Mouse (Mus musculus) liver, adult 2 months (tissue): ENCODE measurements at regions not wholly inside any gene's neighbourhood (a gene's known extent, or its start where the extent isn't known, plus 50 kb on each side); places are given as distances from the start of the nearest gene placed in this dataset.

ENCODE experiments used
- CTCF ChIP-seq: fragments of 200-500 bp; IDR thresholded peaks from 2 replicates; pipeline ENCODE4 v1.5.1; 2011; ENCODE audit warnings: low read depth, low read length, control low read depth
- POLR2A ChIP-seq: fragments of 200-500 bp; IDR thresholded peaks from 2 replicates; pipeline ENCODE4 v1.6.1; 2011; ENCODE audit warnings: low read length, control low read depth; ENCODE audit not compliant: insufficient read depth; ENCODE audit errors: extremely low read depth

- TF ChIP-seq CTCF (no peak), POLR2A (no peak)
Observed at GRCm38 (mm10) chr2:30720291-30720690, 83.2 kb downstream of the 1700001O22Rik start.
